ENCODE assay signal across 26 mouse cellular contexts in the genomic region with DNA sequence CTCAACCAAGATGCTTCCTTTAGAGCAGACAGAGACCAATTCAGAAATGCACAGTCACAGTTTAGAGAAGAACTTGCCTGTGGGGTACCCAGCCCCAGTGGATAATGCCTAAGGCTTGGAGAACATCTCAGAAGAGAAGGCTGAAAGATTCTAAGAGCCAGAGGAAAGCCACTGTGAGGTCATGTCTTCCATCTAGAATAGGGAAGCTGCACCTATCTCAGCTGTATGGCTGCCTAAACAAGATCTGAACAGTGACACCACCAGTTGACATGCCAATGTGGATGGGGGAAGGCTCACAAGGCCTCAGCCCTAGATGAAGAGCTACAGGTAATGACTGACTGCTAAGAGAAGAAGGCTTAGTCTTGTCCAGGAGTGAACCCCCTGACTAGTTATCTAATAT.
"Had no signal": no experiment of that assay in that cellular context is flagged by ENCODE, and none has a peak within 500 bp of the region (broad histone marks: within the 10 kb centered on the region; RNA-seq: fewer than 3 reads in every experiment).

No protein-coding gene starts in this region.

- H3K27ac ChIP-seq: gastrocnemius, adult 2 months; heart, adult 2 months; heart, embryonic 13.5 days; heart, embryonic 15.5 days; hindbrain, embryonic 10.5 days; hindbrain, embryonic 12.5 days; hindbrain, embryonic 14.5 days; layer of hippocampus, adult 2 months; left cerebral cortex, adult 2 months; limb, embryonic 13.5 days; limb, embryonic 15.5 days; liver, embryonic 12.5 days; liver, embryonic 14.5 days had no signal

- H3K4me3 ChIP-seq: gastrocnemius, adult 2 months; heart, adult 2 months; heart, embryonic 13.5 days; heart, embryonic 15.5 days; hindbrain, embryonic 10.5 days; hindbrain, embryonic 12.5 days; layer of hippocampus, adult 2 months; left cerebral cortex, adult 2 months; limb, embryonic 13.5 days; limb, embryonic 15.5 days; liver, embryonic 12.5 days had no signal

- ATAC-seq: hindbrain, embryonic 16.5 days; inflammation-experienced regulatory T-cells, adult 6 months; intestine, postnatal 0 days; liver, embryonic 12.5 days had no signal

- H3K9ac ChIP-seq: heart, embryonic 13.5 days; heart, embryonic 15.5 days; hindbrain, embryonic 12.5 days; hindbrain, embryonic 14.5 days; limb, embryonic 13.5 days; limb, embryonic 15.5 days; liver, embryonic 12.5 days; liver, embryonic 14.5 days had no signal

- H3K36me3 ChIP-seq: heart, embryonic 13.5 days; heart, embryonic 15.5 days; hindbrain, embryonic 10.5 days; hindbrain, embryonic 12.5 days; limb, embryonic 13.5 days; limb, embryonic 15.5 days; liver, embryonic 12.5 days had no signal

- H3K4me2 ChIP-seq: heart, embryonic 11.5 days; heart, embryonic 13.5 days; heart, embryonic 15.5 days; hindbrain, embryonic 12.5 days; hindbrain, embryonic 14.5 days; limb, embryonic 13.5 days; limb, embryonic 15.5 days; liver, embryonic 12.5 days had no signal

- DNase-seq: gastrocnemius, adult 2 months; gastrocnemius, postnatal 10 days; gastrocnemius, postnatal 25 days; heart, adult 2 months; heart, postnatal 4 days; kidney, adult 18-20 months; kidney, adult 8-10 months; kidney, postnatal 10 days; kidney, postnatal 25 days; kidney, postnatal 4 days; left cerebral cortex, postnatal 4 days had no signal

- H3K27me3 ChIP-seq: heart, embryonic 13.5 days; heart, embryonic 15.5 days; hindbrain, embryonic 12.5 days; limb, embryonic 13.5 days; limb, embryonic 15.5 days; liver, embryonic 12.5 days had no signal

- H3K9me3 ChIP-seq: heart, embryonic 13.5 days; heart, embryonic 15.5 days; hindbrain, embryonic 10.5 days; hindbrain, embryonic 12.5 days; limb, embryonic 13.5 days; limb, embryonic 15.5 days; liver, embryonic 12.5 days had no signal
